Mouse (Mus musculus): ENCODE measurements at regions not wholly inside any gene's neighbourhood (a gene's known extent, or its start where the extent isn't known, plus 50 kb on each side); places are given as distances from the start of the nearest gene placed in this dataset.
A peak's percentile ranks its signal among the peaks of the same experiment; 100 is the strongest.

- no peak for DNase-seq (ENCODE audit: low spot score in 2 of 2)
Observed at GRCm38 (mm10) chr1:35926191-35927048, 141.8 kb upstream of the Hs6st1 start.

DNA sequence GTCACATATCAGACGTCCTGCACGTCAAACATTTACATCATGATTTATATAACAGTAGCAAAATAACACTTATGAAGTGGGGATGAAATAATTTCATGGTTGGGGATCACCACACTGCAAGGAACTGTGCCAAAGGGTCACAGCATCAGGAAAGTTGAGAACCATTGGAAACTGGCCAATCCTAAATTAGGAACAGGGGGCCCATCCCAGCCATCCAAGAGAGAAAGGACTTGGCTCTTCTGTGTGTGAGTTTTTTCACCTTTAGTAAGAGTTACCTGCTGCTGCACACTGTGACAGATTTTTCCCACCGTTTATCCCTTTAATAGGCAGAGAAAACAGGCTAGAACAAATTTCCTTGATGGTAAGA lies 141.2 kb upstream of the Hs6st1 start:
- DNase-seq (ENCODE audit: low spot score in 2 of 2), result no peak

DNA sequence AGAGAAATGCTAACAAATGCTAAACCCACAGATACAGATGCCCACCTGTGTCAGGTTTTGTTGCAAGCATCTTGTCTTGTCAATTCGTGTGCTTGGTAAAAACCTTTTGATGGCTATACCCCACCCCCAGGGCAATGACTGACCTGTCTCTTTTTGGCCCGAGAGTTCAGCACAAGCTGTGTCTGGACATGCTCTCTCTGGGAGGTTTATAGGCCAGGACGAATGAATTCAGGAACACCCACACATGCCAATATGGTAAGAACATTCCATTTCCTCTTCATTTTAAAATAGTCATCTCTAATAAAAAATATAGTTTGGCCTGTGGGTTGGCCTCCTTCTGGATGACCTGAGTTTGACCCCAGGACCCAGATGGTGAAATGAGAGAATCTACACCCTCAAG lies 137.8 kb upstream of the Hs6st1 start:
- DNase-seq (ENCODE audit: low spot score in 2 of 2), result no peak

DNA sequence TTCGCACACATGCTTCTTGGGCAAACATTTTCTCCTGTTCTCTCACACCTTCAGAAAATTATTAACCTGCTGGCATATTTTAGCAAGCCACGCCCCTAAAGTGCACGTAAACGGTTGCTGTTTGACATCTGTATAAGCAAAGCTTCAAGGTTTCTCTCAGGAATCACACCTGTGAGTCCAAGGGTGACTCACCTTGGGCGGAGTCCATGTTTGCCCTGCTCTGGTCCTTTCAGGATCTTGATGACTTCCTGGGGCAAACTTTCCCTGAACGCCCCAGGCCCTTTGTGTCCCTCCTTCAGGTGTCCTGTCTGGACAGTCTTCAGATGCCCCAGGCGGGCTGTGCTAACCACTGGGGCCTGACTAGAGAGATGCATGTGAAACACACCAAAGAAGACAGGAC lies 137.1 kb upstream of the Hs6st1 start:
- DNase-seq (ENCODE audit: low spot score in 2 of 2), result no peak

DNA sequence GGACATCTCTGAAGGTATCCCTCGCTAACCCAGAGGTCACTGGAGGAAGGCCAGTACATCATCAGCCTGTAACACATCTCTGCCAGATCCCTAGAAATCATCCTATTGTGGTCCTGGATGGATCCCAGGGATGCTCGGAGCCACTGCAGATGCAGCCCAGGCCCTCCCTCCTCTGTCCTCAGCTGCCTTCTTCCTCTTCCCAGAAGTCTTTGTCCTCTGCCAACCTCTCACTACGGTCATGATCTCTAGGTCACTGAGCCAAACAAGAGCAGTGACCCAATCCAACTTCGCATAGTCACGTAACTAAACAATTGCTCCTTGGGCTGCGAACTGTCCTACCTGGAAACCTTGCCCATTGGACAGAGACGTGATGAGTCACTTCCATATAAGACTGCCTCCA lies 134.7 kb upstream of the Hs6st1 start:
- DNase-seq (ENCODE audit: low spot score in 2 of 2), result no peak

GRCm38 (mm10) chr1:35935099-35935651 lies 133.0 kb upstream of the Hs6st1 start:
- DNase-seq (ENCODE audit: low spot score in 2 of 2), result peak; percentile 28 to 62

DNA sequence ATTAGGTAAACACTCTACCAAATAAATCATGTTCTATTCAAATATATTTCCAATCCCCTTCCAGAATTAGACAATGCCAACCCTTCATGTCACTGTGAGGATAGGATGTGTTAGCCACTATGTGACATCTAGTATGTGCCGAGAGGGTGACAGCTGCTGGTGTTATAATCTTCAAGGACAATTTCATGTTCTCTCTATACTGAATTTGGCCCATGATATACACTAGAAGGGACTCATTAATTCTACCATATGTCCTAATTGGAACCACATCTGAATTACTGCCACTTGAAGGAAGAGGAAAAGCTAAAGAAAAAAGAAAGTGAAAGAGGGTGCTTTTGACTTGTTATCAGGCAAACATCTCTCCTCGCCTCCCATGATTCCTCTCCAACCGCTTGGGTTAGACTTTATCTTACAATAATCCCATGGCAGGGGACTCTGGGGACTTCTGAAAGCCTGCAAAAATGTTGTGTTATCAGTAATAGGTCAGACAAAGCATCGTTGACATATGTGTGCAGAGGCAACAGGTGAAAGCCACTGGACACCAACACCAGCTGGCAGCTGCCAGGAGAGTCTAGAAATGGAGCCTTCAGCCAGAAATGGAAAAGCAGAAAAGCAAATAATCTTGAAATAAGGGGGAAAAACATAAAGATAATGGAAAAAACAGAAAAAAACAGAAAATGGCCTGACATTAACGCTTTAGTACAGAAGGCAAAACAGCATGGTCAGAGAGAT lies 131.7 kb upstream of the Hs6st1 start:
- no peak for DNase-seq (ENCODE audit: low spot score in 2 of 2)

GRCm38 (mm10) chr1:35940236-35940635 lies 128.0 kb upstream of the Hs6st1 start:
- no peak for DNase-seq (ENCODE audit: low spot score in 2 of 2)

GRCm38 (mm10) chr1:35941642-35942077 lies 126.5 kb upstream of the Hs6st1 start:
- DNase-seq (ENCODE audit: low spot score in 2 of 2), result no peak

- no peak for DNase-seq (ENCODE audit: low spot score in 2 of 2)
Observed at GRCm38 (mm10) chr1:35942222-35942621, 126.0 kb upstream of the Hs6st1 start.

DNA sequence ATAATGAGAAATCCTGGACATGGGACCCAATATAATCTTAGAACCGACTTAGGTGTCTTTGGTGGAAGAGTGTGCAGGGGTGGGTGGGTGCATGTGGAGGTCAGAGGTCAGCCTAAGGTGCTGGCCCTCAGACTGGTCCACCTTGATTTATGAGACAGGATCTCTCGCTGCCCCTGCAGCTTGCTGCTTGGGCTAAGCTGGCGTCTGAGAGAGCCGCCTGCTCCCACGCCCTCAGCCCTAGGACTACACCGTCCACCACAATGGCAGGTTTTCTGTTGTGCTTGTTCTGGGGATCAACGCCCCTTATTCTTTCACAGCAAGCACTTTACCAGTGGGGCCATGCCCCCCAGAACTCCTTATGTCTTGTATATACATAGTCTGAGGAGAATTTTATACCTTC lies 124.4 kb upstream of the Hs6st1 start:
- no peak for DNase-seq (ENCODE audit: low spot score in 2 of 2)

GRCm38 (mm10) chr1:35944376-35944775 lies 123.8 kb upstream of the Hs6st1 start:
- DNase-seq (ENCODE audit: low spot score in 2 of 2), result no peak

DNA sequence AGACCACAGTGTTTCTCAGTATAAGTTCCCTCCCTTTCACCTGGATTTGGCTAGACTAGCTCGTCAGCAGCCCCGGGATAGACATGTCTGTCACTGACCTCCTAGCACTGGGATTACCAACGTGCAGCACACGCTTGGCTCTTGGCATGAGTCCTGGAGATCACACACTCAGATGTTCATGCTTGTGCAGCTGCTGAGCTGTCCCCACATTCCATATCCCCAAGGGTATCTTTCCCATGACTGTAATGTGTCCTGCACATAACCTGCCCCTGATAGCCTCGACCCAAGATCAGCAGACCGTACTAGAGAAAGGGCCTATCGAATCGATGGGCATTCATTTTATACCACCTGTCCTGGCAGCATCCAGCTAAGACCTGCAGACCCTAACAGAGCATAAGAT lies 123.4 kb upstream of the Hs6st1 start:
- DNase-seq (ENCODE audit: low spot score in 2 of 2), result no peak

DNA sequence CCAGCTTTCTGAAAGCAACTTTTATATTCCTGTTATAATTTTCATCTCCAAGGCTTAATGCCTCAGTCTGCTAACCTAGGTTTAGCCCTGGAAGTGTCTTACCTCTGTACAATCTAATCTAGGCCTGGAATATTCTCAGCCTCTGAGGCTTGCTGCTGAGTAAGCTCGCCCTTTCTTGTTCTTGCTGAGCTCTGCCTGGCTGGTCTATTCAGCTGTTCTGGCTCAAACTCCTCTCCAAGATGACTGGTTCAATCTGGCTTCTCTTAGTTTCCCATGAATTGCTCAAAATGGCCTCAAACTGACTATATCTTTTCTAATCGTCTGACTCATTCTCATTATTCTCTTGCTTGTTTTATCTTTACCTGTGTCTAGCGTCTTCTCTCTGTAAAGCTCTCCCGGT lies 122.6 kb upstream of the Hs6st1 start:
- no peak for DNase-seq (ENCODE audit: low spot score in 2 of 2)

DNA sequence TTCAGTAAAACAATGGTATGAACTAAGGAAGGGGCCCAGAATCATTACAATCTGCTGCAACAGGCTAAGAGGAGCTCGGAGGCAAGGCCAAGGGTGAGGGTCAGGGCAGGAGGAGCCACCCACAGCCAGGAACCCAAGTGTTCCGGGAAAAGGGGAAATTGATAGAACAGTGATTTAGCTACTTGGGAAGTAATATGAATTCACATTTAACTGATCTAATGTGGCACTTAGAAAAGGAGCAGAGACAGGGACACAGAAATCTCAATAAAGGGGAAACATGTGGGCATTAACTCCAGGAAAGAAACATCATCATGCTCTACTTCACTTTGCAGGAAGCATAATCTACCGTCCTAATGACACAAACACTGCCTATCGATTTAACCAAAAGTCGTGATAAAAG lies 120.1 kb upstream of the Hs6st1 start:
- DNase-seq (ENCODE audit: low spot score in 2 of 2), result no peak

DNA sequence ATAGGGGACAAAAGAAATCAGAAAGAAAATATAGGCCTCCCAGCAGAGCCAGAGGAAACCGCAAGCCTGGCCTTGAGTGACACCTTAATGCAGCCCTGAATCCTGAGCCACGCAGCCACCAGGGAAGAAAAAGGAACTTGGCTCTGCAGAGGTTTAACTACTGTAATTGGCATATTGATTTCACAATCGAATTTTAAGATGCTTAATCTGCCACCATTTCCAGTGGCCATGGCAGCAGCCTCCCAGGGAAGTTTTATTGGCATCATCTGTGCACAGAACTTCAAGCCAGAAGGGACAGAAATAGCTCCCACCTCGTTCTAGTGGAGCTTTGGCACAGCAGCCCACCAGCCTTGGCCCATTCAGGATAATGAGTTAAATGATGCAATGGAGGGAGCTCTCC lies 117.1 kb upstream of the Hs6st1 start:
- DNase-seq (ENCODE audit: low spot score in 2 of 2), result peak; percentile 16 to 55

- no peak for DNase-seq (ENCODE audit: low spot score in 2 of 2)
Observed at GRCm38 (mm10) chr1:35953721-35954120, 114.5 kb upstream of the Hs6st1 start.

DNA sequence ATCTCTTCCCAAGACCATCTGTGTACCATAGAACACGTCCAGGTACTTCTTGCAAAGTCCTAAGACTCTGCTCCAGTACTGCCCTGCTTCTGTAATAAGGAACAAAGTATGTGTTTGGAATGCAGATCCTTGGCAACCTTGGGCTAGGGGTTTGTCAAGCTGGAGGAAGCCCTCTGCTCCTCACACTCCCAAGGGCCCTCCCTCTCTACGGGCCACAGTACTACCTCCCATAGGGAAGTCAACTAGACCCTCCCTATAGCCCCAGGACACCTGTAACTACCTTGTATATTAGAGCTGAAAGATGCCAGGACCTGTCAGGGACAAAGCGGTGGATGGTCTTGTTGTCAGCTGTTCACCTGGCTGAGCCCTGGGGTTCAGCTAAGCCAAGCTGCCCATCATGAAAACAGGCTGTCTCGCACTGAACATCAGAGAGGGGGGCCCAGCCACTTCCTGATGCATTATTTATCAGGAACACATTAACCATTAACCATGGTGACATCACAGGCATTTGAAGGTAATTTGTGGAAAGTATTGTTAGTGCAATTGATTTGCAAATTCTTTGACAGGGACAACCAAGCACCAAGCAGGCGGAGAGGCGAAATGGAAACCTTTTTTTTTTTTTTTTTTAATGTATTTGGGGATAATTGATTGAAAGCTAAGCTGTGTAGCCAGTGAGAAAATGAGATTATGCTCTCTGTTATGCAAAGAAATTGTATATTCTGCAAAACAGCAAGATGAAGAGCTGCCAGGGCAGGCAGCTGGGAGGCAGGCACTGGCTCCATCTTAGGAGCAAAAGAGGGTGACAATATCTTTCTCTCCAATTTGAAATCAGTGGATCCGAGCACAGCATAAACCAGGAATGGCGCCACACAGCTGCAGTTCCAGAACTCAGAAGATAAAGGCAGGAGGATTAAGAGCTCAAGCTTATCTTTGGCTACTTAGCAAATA lies 110.5 kb upstream of the Hs6st1 start:
- DNase-seq (ENCODE audit: low spot score in 2 of 2), result no peak

- DNase-seq (ENCODE audit: low spot score in 2 of 2), result no peak
Observed at GRCm38 (mm10) chr1:35959729-35960128, 108.5 kb upstream of the Hs6st1 start.

- DNase-seq (ENCODE audit: low spot score in 2 of 2), result no peak
Observed at GRCm38 (mm10) chr1:35960844-35961243, 107.4 kb upstream of the Hs6st1 start.

DNA sequence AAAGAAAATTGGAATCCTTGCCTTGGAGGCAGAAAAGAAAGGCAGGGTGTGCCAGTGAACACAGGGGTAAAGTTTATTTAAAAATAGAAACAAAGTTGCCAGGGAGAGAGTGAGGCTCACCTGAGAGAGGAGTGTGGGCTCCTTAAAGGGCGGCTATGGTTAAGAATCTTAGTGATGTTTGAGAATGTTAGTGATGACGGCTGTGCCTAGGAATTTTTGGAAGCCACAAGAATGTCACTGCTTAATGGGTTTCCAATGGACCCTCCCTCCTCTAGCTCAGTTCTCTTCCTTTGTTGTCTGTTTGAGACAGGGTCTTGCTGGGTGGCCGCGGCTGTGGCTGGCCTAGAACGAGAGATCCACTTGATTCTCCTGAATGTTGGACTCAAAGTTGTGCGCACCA lies 106.3 kb upstream of the Hs6st1 start:
- DNase-seq (ENCODE audit: low spot score in 2 of 2), result no peak

- DNase-seq (ENCODE audit: low spot score in 2 of 2), result no peak
Observed at GRCm38 (mm10) chr1:35968489-35968888, 99.7 kb upstream of the Hs6st1 start.
